In the genomic region with DNA sequence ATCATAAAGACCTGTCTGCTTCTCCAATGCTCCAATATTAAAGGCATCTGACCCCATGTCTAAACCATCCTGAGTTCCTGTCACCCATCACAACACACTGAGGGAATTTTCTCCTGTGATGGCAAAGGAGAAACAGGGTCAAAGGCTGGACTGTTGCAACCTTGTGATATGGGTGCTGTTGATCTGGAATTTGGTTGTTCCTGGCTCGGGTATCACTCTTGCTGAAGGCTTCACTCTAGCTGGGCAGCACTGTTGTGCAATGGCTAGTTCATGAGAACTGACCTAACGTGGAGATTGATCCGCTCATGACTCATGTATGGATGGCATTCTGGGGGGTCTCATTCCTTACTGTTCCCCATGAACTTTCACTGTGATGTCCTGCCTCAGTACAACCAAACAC, we compare ENCODE assay signal across 26 mouse cellular contexts. TPM values are rescaled to one million over a fixed set of nuclear protein-coding genes. Genes with fewer than 3 reads are reported as not detected.
A peak's percentile ranks its signal among the peaks of the same experiment; 100 is the strongest.
DNase-seq lines count a peak whose midpoint lies in the region; ATAC-seq and TF ChIP-seq lines count a peak whose summit lies in the region.
"Had no signal": no experiment of that assay in that cellular context is flagged by ENCODE, and none has a peak within 500 bp of the region (broad histone marks: within the 10 kb centered on the region; RNA-seq: fewer than 3 reads in every experiment).

No protein-coding gene starts in this region.

- DNase-seq in adrenal gland, postnatal 10 days, result peak; percentile 18
- DNase-seq in adrenal gland, postnatal 25 days, result no peak
- peak; percentile 60 for DNase-seq in liver, postnatal 0 days
- DNase-seq: adrenal gland, adult 8-10 months; cerebellum, adult 11 months; cerebellum, adult 2 months; cerebellum, adult 9-11 months; cerebellum, postnatal 25 days; forebrain, postnatal 0 days; gastrocnemius, adult 2 months; gastrocnemius, postnatal 14 days; heart, adult 18-20 months; heart, postnatal 14 days; heart, postnatal 4 days had no signal

- no peaks in the 10 kb centered on the region for H3K9me3 ChIP-seq in liver, embryonic 15.5 days (replicated peaks)
- no peaks in the 10 kb centered on the region for H3K9me3 ChIP-seq in liver, embryonic 12.5 days (replicated peaks)
- no peaks in the 10 kb centered on the region for H3K9me3 ChIP-seq in liver, postnatal 0 days (ENCODE audit: low read length)
- H3K9me3 ChIP-seq: embryonic facial prominence, embryonic 12.5 days; embryonic facial prominence, embryonic 15.5 days; heart, embryonic 13.5 days had no signal

- H3K4me1 ChIP-seq in liver, embryonic 15.5 days (replicated peaks), result peaks cover 39% of the 10 kb centered on the region
- peaks cover 19% of the 10 kb centered on the region for H3K4me1 ChIP-seq in liver, embryonic 12.5 days
- peaks cover 18% of the 10 kb centered on the region for H3K4me1 ChIP-seq in liver, postnatal 0 days (ENCODE audit: insufficient read depth)

- H3K4me3 ChIP-seq in liver, embryonic 15.5 days (replicated peaks), result no peak overlapping the region
- no peak overlapping the region for H3K4me3 ChIP-seq in liver, embryonic 12.5 days
- no peak overlapping the region for H3K4me3 ChIP-seq in liver, postnatal 0 days (ENCODE audit: low read depth, low read length)
- H3K4me3 ChIP-seq: embryonic facial prominence, embryonic 12.5 days; embryonic facial prominence, embryonic 15.5 days; gastrocnemius, adult 2 months; heart, embryonic 13.5 days had no signal

- TF ChIP-seq EP300 in liver, postnatal 0 days (IDR thresholded peaks at IDR 0.05; ENCODE audit: low read depth), result peak; percentile 66; the same call in 1 of the 2 replicates

- H3K9ac ChIP-seq in liver, embryonic 15.5 days, result no peak overlapping the region
- no peak overlapping the region for H3K9ac ChIP-seq in liver, embryonic 12.5 days
- H3K9ac ChIP-seq in liver, postnatal 0 days (replicated peaks), result no peak overlapping the region
- H3K9ac ChIP-seq: embryonic facial prominence, embryonic 12.5 days; embryonic facial prominence, embryonic 15.5 days; forebrain, postnatal 0 days; heart, embryonic 13.5 days; hindbrain, embryonic 14.5 days had no signal

- peak overlapping the region; percentile 53; the same call in 1 of the 2 replicates for H3K27ac ChIP-seq in liver, embryonic 15.5 days (replicated peaks)
- H3K27ac ChIP-seq in liver, embryonic 12.5 days, result no peak overlapping the region
- peak overlapping the region; percentile 88 for H3K27ac ChIP-seq in liver, postnatal 0 days (ENCODE audit: low read depth)
- H3K27ac ChIP-seq: embryonic facial prominence, embryonic 12.5 days; embryonic facial prominence, embryonic 15.5 days; gastrocnemius, adult 2 months; heart, embryonic 13.5 days; hindbrain, embryonic 14.5 days; hindbrain, postnatal 0 days had no signal

- WGBS in liver, embryonic 15.5 days (ENCODE audit: insufficient replicate concordance), result 70% methylated on average over 3 of the region's 3 CpGs
- WGBS in liver, embryonic 12.5 days (ENCODE audit: insufficient replicate concordance), result 63% methylated on average over 3 of the region's 3 CpGs
- whole genome bisulfite sequencing in liver, postnatal 0 days (ENCODE audit: insufficient replicate concordance), result 46% methylated on average over 3 of the region's 3 CpGs

- no peaks in the 10 kb centered on the region for H3K27me3 ChIP-seq in liver, embryonic 15.5 days
- no peaks in the 10 kb centered on the region for H3K27me3 ChIP-seq in liver, embryonic 12.5 days (replicated peaks)
- no peaks in the 10 kb centered on the region for H3K27me3 ChIP-seq in liver, postnatal 0 days (ENCODE audit: insufficient read depth, low read length)
- H3K27me3 ChIP-seq: embryonic facial prominence, embryonic 12.5 days; embryonic facial prominence, embryonic 15.5 days; heart, embryonic 13.5 days had no signal

- TF ChIP-seq CTCF in liver, postnatal 0 days (IDR thresholded peaks at IDR 0.05; ENCODE audit: low read depth), result no peak

- H3K36me3 ChIP-seq in liver, embryonic 15.5 days (replicated peaks), result peaks cover 14% of the 10 kb centered on the region
- peaks cover 22% of the 10 kb centered on the region for H3K36me3 ChIP-seq in liver, embryonic 12.5 days
- peaks cover 14% of the 10 kb centered on the region; the same call in 1 of the 2 replicates for H3K36me3 ChIP-seq in liver, postnatal 0 days (replicated peaks; ENCODE audit: insufficient read depth, low read length)

- H3K4me2 ChIP-seq in liver, embryonic 15.5 days, result no peak overlapping the region
- no peak overlapping the region for H3K4me2 ChIP-seq in liver, embryonic 12.5 days
- H3K4me2 ChIP-seq in liver, postnatal 0 days (ENCODE audit: low read depth, low read length), result no peak overlapping the region
- H3K4me2 ChIP-seq: embryonic facial prominence, embryonic 12.5 days; embryonic facial prominence, embryonic 15.5 days; heart, embryonic 13.5 days; hindbrain, embryonic 14.5 days had no signal

- peak; percentile 43; the same call in 1 of the 2 replicates for ATAC-seq in liver, embryonic 15.5 days (ENCODE audit: insufficient read depth)
- no peak for ATAC-seq in liver, embryonic 12.5 days
- ATAC-seq in liver, postnatal 0 days, result peak; percentile 86
- ATAC-seq in CD4-positive, CD25-positive, alpha-beta regulatory T cell, adult 4 months, result no peak
- ATAC-seq: activated CD4-positive, CD25-positive, alpha-beta regulatory T cell, adult 4 months; forebrain, embryonic 14.5 days; forebrain, postnatal 0 days; hindbrain, postnatal 0 days; inflammation-experienced regulatory T-cells, adult 6 months had no signal

RNA-seq across cellular contexts. Expression of gene Bola2, which starts 6.2 kb away (rescaled TPM):
- total RNA-seq in adrenal gland, postnatal 10 days (2021), result 10 to 100 TPM; 67.6 to 81.0 TPM
- 83.3 and 85.8 TPM in 2 replicates for total RNA-seq in adrenal gland, postnatal 25 days (2021)
- 71.8 and 82.7 TPM in 2 replicates for polyA plus RNA-seq in liver, embryonic 15.5 days (2015; fragmentation: Nextera tagmentation; extraction: Ambion mirVana)
- polyA plus RNA-seq in liver, embryonic 12.5 days (2016; fragmentation: Nextera tagmentation; extraction: Ambion mirVana), result 134 and 153 TPM in 2 replicates
- 86.5 and 93.5 TPM in 2 replicates for polyA plus RNA-seq in liver, postnatal 0 days (2015; fragmentation: Nextera tagmentation; extraction: Ambion mirVana)
- 100 to 1,000 TPM in 1 of 2 experiments, 10 to 100 TPM in 1; 82.6 to 175 TPM for polyA plus RNA-seq in CD4-positive, CD25-positive, alpha-beta regulatory T cell, adult 4 months (2017; shearing (Covaris generic))

RNA-seq across cellular contexts. Expression of gene Slx1b, which starts 6.6 kb away (rescaled TPM):
- total RNA-seq in adrenal gland, postnatal 10 days (2021), result 10 to 100 TPM in 1 of 2 experiments, 1 to 10 TPM in 1; 8.2 to 15.0 TPM
- total RNA-seq in adrenal gland, postnatal 25 days (2021), result 12.8 and 17.5 TPM in 2 replicates
- 3.0 TPM in 2 replicates for polyA plus RNA-seq in liver, embryonic 15.5 days (2015; fragmentation: Nextera tagmentation; extraction: Ambion mirVana)
- 4.5 and 5.1 TPM in 2 replicates for polyA plus RNA-seq in liver, embryonic 12.5 days (2016; fragmentation: Nextera tagmentation; extraction: Ambion mirVana)
- 2.6 and 3.7 TPM in 2 replicates for polyA plus RNA-seq in liver, postnatal 0 days (2015; fragmentation: Nextera tagmentation; extraction: Ambion mirVana)
- polyA plus RNA-seq in CD4-positive, CD25-positive, alpha-beta regulatory T cell, adult 4 months (2017; shearing (Covaris generic)), result 10 to 100 TPM; 10.6 to 21.4 TPM

RNA-seq across cellular contexts. Expression of gene Sult1a1, which starts 12.8 kb away (rescaled TPM):
- 100 to 1,000 TPM in 1 of 2 experiments, 10 to 100 TPM in 1; 53.9 to 125 TPM for total RNA-seq in adrenal gland, postnatal 10 days (2021)
- 29.6 and 31.0 TPM in 2 replicates for total RNA-seq in adrenal gland, postnatal 25 days (2021)
- polyA plus RNA-seq in liver, embryonic 15.5 days (2015; fragmentation: Nextera tagmentation; extraction: Ambion mirVana), result 37.8 and 52.1 TPM in 2 replicates
- 0.24 and 0.50 TPM in 2 replicates for polyA plus RNA-seq in liver, embryonic 12.5 days (2016; fragmentation: Nextera tagmentation; extraction: Ambion mirVana)
- polyA plus RNA-seq in liver, postnatal 0 days (2015; fragmentation: Nextera tagmentation; extraction: Ambion mirVana), result 221 and 241 TPM in 2 replicates
- polyA plus RNA-seq in CD4-positive, CD25-positive, alpha-beta regulatory T cell, adult 4 months (2017; shearing (Covaris generic)), result 1 to 10 TPM in 1 of 2 experiments, under 1 TPM in 1; 0.82 to 1.3 TPM
- total RNA-seq: MEL had no signal

RNA-seq across cellular contexts. Expression of gene Coro1a, which starts 18.6 kb away (rescaled TPM):
- 10 to 100 TPM; 36.1 to 39.3 TPM for total RNA-seq in adrenal gland, postnatal 10 days (2021)
- total RNA-seq in adrenal gland, postnatal 25 days (2021), result 3.5 and 8.0 TPM in 2 replicates
- 109 and 118 TPM in 2 replicates for polyA plus RNA-seq in liver, embryonic 15.5 days (2015; fragmentation: Nextera tagmentation; extraction: Ambion mirVana)
- 77.9 and 86.6 TPM in 2 replicates for polyA plus RNA-seq in liver, embryonic 12.5 days (2016; fragmentation: Nextera tagmentation; extraction: Ambion mirVana)
- 121 and 130 TPM in 2 replicates for polyA plus RNA-seq in liver, postnatal 0 days (2015; fragmentation: Nextera tagmentation; extraction: Ambion mirVana)
- polyA plus RNA-seq in CD4-positive, CD25-positive, alpha-beta regulatory T cell, adult 4 months (2017; shearing (Covaris generic)), result 1,000 to 10,000 TPM; 2,251 to 2,782 TPM

RNA-seq across cellular contexts. Expression of gene Sgf29, which starts 39.9 kb away (rescaled TPM):
- total RNA-seq in adrenal gland, postnatal 10 days (2021), result 10 to 100 TPM; 31.3 to 46.9 TPM
- 37.5 and 41.1 TPM in 2 replicates for total RNA-seq in adrenal gland, postnatal 25 days (2021)
- polyA plus RNA-seq in liver, embryonic 15.5 days (2015; fragmentation: Nextera tagmentation; extraction: Ambion mirVana), result 29.1 and 31.0 TPM in 2 replicates
- polyA plus RNA-seq in liver, embryonic 12.5 days (2016; fragmentation: Nextera tagmentation; extraction: Ambion mirVana), result 36.3 and 42.4 TPM in 2 replicates
- 22.7 and 22.8 TPM in 2 replicates for polyA plus RNA-seq in liver, postnatal 0 days (2015; fragmentation: Nextera tagmentation; extraction: Ambion mirVana)
- polyA plus RNA-seq in CD4-positive, CD25-positive, alpha-beta regulatory T cell, adult 4 months (2017; shearing (Covaris generic)), result 100 to 1,000 TPM in 1 of 2 experiments, 10 to 100 TPM in 1; 93.1 to 113 TPM

Comparison
In these comparisons a context has a peak if more than half of its experiments do, and no peak if none do; other contexts are left out.
1. ATAC-seq: peak in liver, embryonic 15.5 days (single experiment) and liver, postnatal 0 days (single experiment); none in liver, embryonic 12.5 days (single experiment) and CD4-positive, CD25-positive, alpha-beta regulatory T cell, adult 4 months (single experiment).
2. RNA of gene Sult1a1, which starts 12.8 kb away (polyA plus RNA-seq): 221 to 241 TPM in liver, postnatal 0 days and 37.8 to 52.1 TPM in liver, embryonic 15.5 days; 0.82 to 1.3 TPM in CD4-positive, CD25-positive, alpha-beta regulatory T cell, adult 4 months and 0.24 to 0.50 TPM in liver, embryonic 12.5 days; every median in the first group is over 10 times any median in the second.